Mouse (Mus musculus) urinary bladder, postnatal 14 days (tissue): Measurements from ENCODE around the gene Dnah7a.
A peak's percentile ranks its signal among the peaks of the same experiment; 100 is the strongest.
"Not testable (repeated sequence)": the region's sequence is repeated elsewhere in the genome, so short reads cannot be mapped to it uniquely, and the experiment has no call there.

Experiments
- DNase-seq: peaks from one replicate; pipeline ENCODE4 v3.0.0; 2021; ENCODE audit warnings: low spot score

Dnah7a gene

DNA sequence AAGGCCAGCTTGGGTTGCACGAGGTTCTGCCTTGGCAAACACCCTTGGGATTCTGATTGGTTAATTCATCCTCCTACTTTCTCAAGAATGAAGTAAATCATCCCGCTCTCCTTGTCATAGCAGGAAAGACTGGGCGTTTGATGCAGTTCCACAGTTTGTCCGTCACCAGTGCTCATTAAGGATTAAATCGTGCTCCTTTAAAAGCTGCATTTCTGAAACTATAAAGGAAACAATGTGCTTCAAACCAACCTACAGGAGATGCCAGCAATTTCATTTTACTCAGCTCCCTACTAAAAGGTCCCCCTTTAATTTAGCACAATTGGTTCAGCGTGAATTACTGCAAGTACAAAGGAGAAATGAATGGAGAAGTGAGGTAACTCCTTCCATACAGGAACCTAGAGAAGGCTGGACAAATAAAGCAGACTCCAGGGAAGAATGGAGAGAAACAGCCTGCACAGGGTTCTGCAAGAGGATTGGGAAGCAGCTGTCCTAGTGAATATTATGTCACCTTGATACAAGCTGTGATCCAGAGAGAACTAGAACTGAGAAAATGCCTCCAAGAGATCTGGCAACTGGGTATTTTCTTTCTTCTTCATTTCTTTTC, 322.4 kb downstream of the Dnah7a start:
- DNase-seq, result no peak

DNA sequence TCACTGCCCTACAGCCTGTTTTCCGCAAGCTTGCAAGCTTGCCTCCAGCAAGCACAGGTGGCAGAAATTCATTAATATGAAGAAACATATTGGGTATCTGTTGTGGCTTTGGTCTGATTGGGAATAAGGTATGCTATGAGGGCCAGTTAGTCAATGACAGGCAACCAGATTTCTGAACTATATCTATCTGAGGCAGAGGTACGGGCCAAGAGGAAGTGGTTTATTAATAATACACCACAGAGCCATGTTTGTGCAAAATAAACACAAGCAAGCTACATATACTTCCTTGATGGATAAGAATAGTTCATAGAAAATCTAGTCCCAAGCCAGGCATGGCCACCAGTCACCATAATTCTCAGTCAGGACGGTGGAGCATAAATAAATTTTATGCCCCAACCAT, 328.9 kb downstream of the Dnah7a start:
- DNase-seq, result no peak

- not testable (repeated sequence) for DNase-seq
These were observed 330.6 kb downstream of the Dnah7a start for GRCm38 (mm10) chr1:53375965-53376364.

DNA sequence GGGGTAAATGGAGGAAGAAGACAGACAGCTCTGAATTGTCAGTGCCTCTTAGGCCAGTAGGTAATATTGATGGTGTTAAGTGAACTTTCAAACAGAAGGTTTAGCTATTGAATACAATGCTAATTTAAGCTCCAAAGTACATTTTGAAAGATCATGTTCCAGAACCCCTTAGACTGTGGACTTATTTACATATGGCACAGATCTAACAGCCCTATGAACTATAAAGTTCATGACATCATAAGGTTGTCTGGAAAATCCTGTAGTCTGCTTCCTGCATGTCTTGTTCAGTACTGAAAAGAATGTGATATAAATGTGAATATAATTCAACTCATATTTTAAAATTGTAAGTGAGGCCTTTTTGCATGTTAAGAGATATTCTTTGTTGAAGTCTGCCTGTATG, 347.6 kb downstream of the Dnah7a start:
- no peak for DNase-seq

DNA sequence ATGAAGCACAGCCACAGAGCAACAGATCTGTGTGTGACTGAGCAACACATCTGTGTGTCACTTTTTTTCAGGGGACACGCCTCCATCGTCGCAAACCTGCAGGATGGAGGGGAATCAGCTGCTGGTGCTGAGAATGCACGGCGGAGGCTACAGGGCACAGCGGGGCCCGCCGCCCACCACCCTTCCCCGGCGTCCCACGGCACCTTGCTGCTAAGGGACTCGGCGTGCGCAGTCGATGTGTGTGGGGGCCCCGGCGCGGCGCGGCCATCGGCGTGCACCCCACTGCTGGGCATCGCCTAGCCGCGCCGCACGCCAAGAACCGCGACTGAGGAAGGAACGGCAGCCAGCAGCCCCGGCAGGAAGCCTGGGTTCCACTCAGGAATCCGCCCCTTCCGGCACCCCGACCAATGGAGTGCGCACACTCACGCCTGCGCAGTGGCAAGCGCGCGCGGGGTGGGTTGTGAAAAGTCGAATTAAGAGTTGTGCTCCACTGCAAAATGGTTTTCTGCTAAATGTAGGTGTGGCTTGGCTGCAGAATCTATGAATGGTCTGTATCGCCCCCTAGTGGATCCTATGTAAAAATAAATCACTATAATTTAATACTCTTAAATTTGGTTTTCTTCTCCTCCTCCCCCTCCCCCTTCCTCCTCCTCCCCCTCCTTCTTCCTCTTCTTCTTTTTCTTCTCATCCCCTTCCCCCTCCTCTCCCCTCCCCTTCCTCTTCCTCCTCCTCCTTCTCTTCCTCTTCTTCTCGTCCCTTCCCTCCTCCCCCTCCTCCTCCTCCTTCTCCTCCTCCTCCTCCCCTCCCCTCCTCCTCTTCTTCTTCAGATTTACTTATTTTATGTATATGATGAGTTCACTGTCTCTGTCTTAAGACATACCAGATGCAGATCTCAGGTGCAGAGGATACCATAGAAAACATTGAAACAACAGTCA, 354.0 kb downstream of the Dnah7a start, which contains the start of the genes Asdurf, Gm28551 and Asnsd1:
Gene Asdurf (minus strand): TSS at position 293 of the 935 bp plus-strand sequence.
Gene Gm28551 (minus strand): TSS at position 341 of the 935 bp plus-strand sequence.
Gene Asnsd1 (minus strand): TSS at position 426 of the 935 bp plus-strand sequence.
- peak; percentile 97 for DNase-seq
